Mouse (Mus musculus) liver, embryonic 14.5 days (tissue): Measurements from ENCODE around the gene Slc46a1. TPM values are rescaled to one million over a fixed set of nuclear protein-coding genes. Genes with fewer than 3 reads are reported as not detected.

ENCODE experiments used
- ATAC-seq: fragments of 200-750 bp; cut with Nextera tagmentation; 2 replicates; pipeline ENCODE4 v1.8.0; 2017; ENCODE audit warnings: moderate number of reproducible peaks, mild to moderate bottlenecking, moderate library complexity; ENCODE audit not compliant: insufficient read depth
- DNase-seq, 3 experiments: peaks; one replicate each; pipeline ENCODE4 v3.0.0-alpha.2; 2012 to 2013; ENCODE audit warnings: low read depth in 3 of 3, low spot score in 3 of 3
- H3K27ac ChIP-seq: fragments of 300-500 bp; sonication (generic); 2 replicates; pipeline ENCODE4 v1.5.1; 2014; ENCODE audit warnings: moderate library complexity, mild to moderate bottlenecking, control low read depth, inconsistent platforms
- H3K27me3 ChIP-seq: fragments of 300-500 bp; sonication (generic); 2 replicates; pipeline ENCODE4 v1.6.1; 2014; ENCODE audit warnings: mild to moderate bottlenecking, low read length, moderate library complexity; ENCODE audit not compliant: control insufficient read depth, insufficient read depth
- H3K36me3 ChIP-seq: fragments of 300-500 bp; sonication (generic); replicated peaks from 2 replicates; pipeline ENCODE4 v1.6.1; 2014; ENCODE audit warnings: low read depth; ENCODE audit not compliant: control insufficient read depth, insufficient read depth
- H3K4me1 ChIP-seq, 2 experiments: fragments of 200-500 bp in 1 of 2; fragments of 300-500 bp in 1 of 2; sonication (generic) in 1 of 2; replicated peaks; 2 replicates each; pipeline ENCODE4 v1.6.1; 2012 to 2014; ENCODE audit warnings: antibody characterized with exemption in 1 of 2, inconsistent platforms in 1 of 2, low read length in 1 of 2; ENCODE audit not compliant: control insufficient read depth in 2 of 2, insufficient read depth in 2 of 2
- H3K4me2 ChIP-seq: fragments of 300-500 bp; sonication (generic); 2 replicates; pipeline ENCODE4 v1.6.1; 2014; ENCODE audit warnings: low read depth, mild to moderate bottlenecking, control low read depth, moderate library complexity
- H3K4me3 ChIP-seq, 2 experiments: fragments of 200-500 bp in 1 of 2; fragments of 300-500 bp in 1 of 2; sonication (generic) in 1 of 2; 2 replicates each; pipeline ENCODE4 v1.5.1; 2012 to 2014; ENCODE audit warnings: low read depth in 2 of 2, low read length in 2 of 2, mild to moderate bottlenecking in 2 of 2, control low read depth in 1 of 2, inconsistent platforms in 1 of 2, moderate library complexity in 1 of 2; ENCODE audit not compliant: insufficient read depth in 1 of 2
- H3K9ac ChIP-seq: fragments of 300-500 bp; sonication (generic); replicated peaks from 2 replicates; pipeline ENCODE4 v1.6.1; 2014; ENCODE audit warnings: mild to moderate bottlenecking, control low read depth, moderate library complexity
- H3K9me3 ChIP-seq: fragments of 300-500 bp; sonication (generic); 2 replicates; pipeline ENCODE4 v1.6.1; 2016; ENCODE audit warnings: low read length, mixed read lengths; ENCODE audit not compliant: control insufficient read depth
- CTCF ChIP-seq: IDR thresholded peaks from 2 replicates; pipeline ENCODE4 v1.5.1; 2016; ENCODE audit warnings: antibody characterized with exemption, low read depth, control low read depth
- EP300 ChIP-seq: IDR thresholded peaks from 2 replicates; pipeline ENCODE4 v1.6.1; 2016; ENCODE audit warnings: antibody characterized with exemption, low read depth
- WGBS: fragments of 180-500 bp; shearing (Covaris S2); extraction: QIAGEN DNeasy Blood & Tissue Kit; methylation state at CpG from one replicate; pipeline ENCODE4 v1.1.7; 2014; ENCODE audit not compliant: insufficient replicate concordance; 5-methylcytosine and 5-hydroxymethylcytosine counted together
- polyA plus RNA-seq, 2 experiments: library from polyadenylated mRNA; depleted of rRNA in 1 of 2; stranded (reverse) in 1 of 2; unstranded in 1 of 2; fragments of >200 nt; fragmentation: Nextera tagmentation in 1 of 2; extraction: Ambion mirVana in 1 of 2; gene quantifications; 2 replicates each; pipeline versions ENCODE4 v1.2.1 to v1.2.3; 2012 to 2014

Slc46a1 gene
- polyA plus RNA-seq, 2 experiments = 3.7 to 5.0 TPM

- Histone ChIP-seq H3K4me3 (no peak overlapping the region), H3K27ac (no peak overlapping the region), H3K36me3 (peaks cover 52% of the 10 kb centered on the region), H3K27me3 (no peaks in the 10 kb centered on the region), H3K9me3 (no peaks in the 10 kb centered on the region), H3K9ac (no peak overlapping the region), H3K4me1 (no peaks in the 10 kb centered on the region), H3K4me2 (no peak overlapping the region)
- TF ChIP-seq CTCF (no peak), EP300 (no peak)
- 84% methylated on average over 10 of the region's 10 CpGs for WGBS
- DNase-seq (no peak), ATAC-seq (no peak)
Observed at GRCm38 (mm10) chr11:78518931-78519330, 53.4 kb downstream of the Slc46a1 start.

Other genes starting within 250 kb of the Slc46a1 start
- gene Sdf2, start 220.0 kb upstream of the Slc46a1 start, polyA plus RNA-seq (2012; rRNA removed) = 31.6 and 34.3 TPM in 2 replicates
- gene Sdf2, start 220.0 kb upstream of the Slc46a1 start, polyA plus RNA-seq (2014; fragmentation: Nextera tagmentation; extraction: Ambion mirVana) = 30.7 and 30.8 TPM in 2 replicates
- 7.4 and 8.4 TPM in 2 replicates for gene Supt6, start 219.7 kb upstream of the Slc46a1 start, polyA plus RNA-seq (2012; rRNA removed)
- gene Supt6, start 219.7 kb upstream of the Slc46a1 start, polyA plus RNA-seq (2014; fragmentation: Nextera tagmentation; extraction: Ambion mirVana) = 7.4 and 7.8 TPM in 2 replicates
- 17.3 and 20.5 TPM in 2 replicates for gene 2610507B11Rik, start 203.9 kb upstream of the Slc46a1 start, polyA plus RNA-seq (2012; rRNA removed)
- gene 2610507B11Rik, start 203.9 kb upstream of the Slc46a1 start, polyA plus RNA-seq (2014; fragmentation: Nextera tagmentation; extraction: Ambion mirVana) = 26.5 and 32.8 TPM in 2 replicates
- gene BC030499, start 174.9 kb upstream of the Slc46a1 start, polyA plus RNA-seq (2012; rRNA removed) = 0.17 and 0.25 TPM in 2 replicates
- 0.06 TPM in 1 of 2 replicates, not detected in the other for gene BC030499, start 174.9 kb upstream of the Slc46a1 start, polyA plus RNA-seq (2014; fragmentation: Nextera tagmentation; extraction: Ambion mirVana)
- gene Spag5, start 164.2 kb upstream of the Slc46a1 start, polyA plus RNA-seq (2012; rRNA removed) = 27.8 and 39.7 TPM in 2 replicates
- 27.6 and 31.5 TPM in 2 replicates for gene Spag5, start 164.2 kb upstream of the Slc46a1 start, polyA plus RNA-seq (2014; fragmentation: Nextera tagmentation; extraction: Ambion mirVana)
- 4.2 TPM in 2 replicates for gene Aldoc, start 142.7 kb upstream of the Slc46a1 start, polyA plus RNA-seq (2012; rRNA removed)
- gene Aldoc, start 142.7 kb upstream of the Slc46a1 start, polyA plus RNA-seq (2014; fragmentation: Nextera tagmentation; extraction: Ambion mirVana) = 6.0 and 6.6 TPM in 2 replicates
- 19.6 and 22.0 TPM in 2 replicates for gene Pigs, start 137.3 kb upstream of the Slc46a1 start, polyA plus RNA-seq (2012; rRNA removed)
- 23.5 and 26.1 TPM in 2 replicates for gene Pigs, start 137.3 kb upstream of the Slc46a1 start, polyA plus RNA-seq (2014; fragmentation: Nextera tagmentation; extraction: Ambion mirVana)
- gene Unc119, start 122.2 kb upstream of the Slc46a1 start, polyA plus RNA-seq (2012; rRNA removed) = 33.5 and 40.3 TPM in 2 replicates
- 20.9 and 25.2 TPM in 2 replicates for gene Unc119, start 122.2 kb upstream of the Slc46a1 start, polyA plus RNA-seq (2014; fragmentation: Nextera tagmentation; extraction: Ambion mirVana)
- not detected in 2 replicates for gene Foxn1, start 79.1 kb upstream of the Slc46a1 start, polyA plus RNA-seq (2012; rRNA removed)
- not detected in 2 replicates for gene Foxn1, start 79.1 kb upstream of the Slc46a1 start, polyA plus RNA-seq (2014; fragmentation: Nextera tagmentation; extraction: Ambion mirVana)
- 0.02 TPM in 2 replicates for gene Slc13a2, start 43.5 kb upstream of the Slc46a1 start, polyA plus RNA-seq (2012; rRNA removed)
- gene Slc13a2, start 43.5 kb upstream of the Slc46a1 start, polyA plus RNA-seq (2014; fragmentation: Nextera tagmentation; extraction: Ambion mirVana) = not detected in 2 replicates
- 0.09 and 0.22 TPM in 2 replicates for gene Sarm1, start 32.1 kb downstream of the Slc46a1 start, polyA plus RNA-seq (2012; rRNA removed)
- 0.14 and 0.15 TPM in 2 replicates for gene Sarm1, start 32.1 kb downstream of the Slc46a1 start, polyA plus RNA-seq (2014; fragmentation: Nextera tagmentation; extraction: Ambion mirVana)
- gene Vtn, start 33.4 kb downstream of the Slc46a1 start, polyA plus RNA-seq (2012; rRNA removed) = 350 and 403 TPM in 2 replicates
- gene Vtn, start 33.4 kb downstream of the Slc46a1 start, polyA plus RNA-seq (2014; fragmentation: Nextera tagmentation; extraction: Ambion mirVana) = 353 and 424 TPM in 2 replicates
- gene Sebox, start 37.8 kb downstream of the Slc46a1 start, polyA plus RNA-seq (2012; rRNA removed) = 0.18 and 0.28 TPM in 2 replicates
- gene Sebox, start 37.8 kb downstream of the Slc46a1 start, polyA plus RNA-seq (2014; fragmentation: Nextera tagmentation; extraction: Ambion mirVana) = 0.35 and 0.39 TPM in 2 replicates
- gene Tmem199, start 46.5 kb downstream of the Slc46a1 start, polyA plus RNA-seq (2012; rRNA removed) = 10.6 and 14.5 TPM in 2 replicates
- 20.6 and 22.1 TPM in 2 replicates for gene Tmem199, start 46.5 kb downstream of the Slc46a1 start, polyA plus RNA-seq (2014; fragmentation: Nextera tagmentation; extraction: Ambion mirVana)
- 24.1 and 28.2 TPM in 2 replicates for gene Poldip2, start 46.5 kb downstream of the Slc46a1 start, polyA plus RNA-seq (2012; rRNA removed)
- 55.6 and 57.2 TPM in 2 replicates for gene Poldip2, start 46.5 kb downstream of the Slc46a1 start, polyA plus RNA-seq (2014; fragmentation: Nextera tagmentation; extraction: Ambion mirVana)
- 6.3 and 6.7 TPM in 2 replicates for gene Tnfaip1, start 70.6 kb downstream of the Slc46a1 start, polyA plus RNA-seq (2012; rRNA removed)
- 12.6 and 13.2 TPM in 2 replicates for gene Tnfaip1, start 70.6 kb downstream of the Slc46a1 start, polyA plus RNA-seq (2014; fragmentation: Nextera tagmentation; extraction: Ambion mirVana)
- gene Ift20, start 70.7 kb downstream of the Slc46a1 start, polyA plus RNA-seq (2012; rRNA removed) = 29.2 and 41.7 TPM in 2 replicates
- 73.9 and 77.8 TPM in 2 replicates for gene Ift20, start 70.7 kb downstream of the Slc46a1 start, polyA plus RNA-seq (2014; fragmentation: Nextera tagmentation; extraction: Ambion mirVana)
- 34.2 and 42.3 TPM in 2 replicates for gene Tmem97, start 85.1 kb downstream of the Slc46a1 start, polyA plus RNA-seq (2012; rRNA removed)
- gene Tmem97, start 85.1 kb downstream of the Slc46a1 start, polyA plus RNA-seq (2014; fragmentation: Nextera tagmentation; extraction: Ambion mirVana) = 99.5 and 116 TPM in 2 replicates
- gene Nlk, start 231.7 kb downstream of the Slc46a1 start, polyA plus RNA-seq (2012; rRNA removed) = 4.4 and 4.7 TPM in 2 replicates
- gene Nlk, start 231.7 kb downstream of the Slc46a1 start, polyA plus RNA-seq (2014; fragmentation: Nextera tagmentation; extraction: Ambion mirVana) = 3.2 and 5.3 TPM in 2 replicates